Mouse (Mus musculus): ENCODE measurements around the gene Gm20388.

Gene Gm20388

DNA sequence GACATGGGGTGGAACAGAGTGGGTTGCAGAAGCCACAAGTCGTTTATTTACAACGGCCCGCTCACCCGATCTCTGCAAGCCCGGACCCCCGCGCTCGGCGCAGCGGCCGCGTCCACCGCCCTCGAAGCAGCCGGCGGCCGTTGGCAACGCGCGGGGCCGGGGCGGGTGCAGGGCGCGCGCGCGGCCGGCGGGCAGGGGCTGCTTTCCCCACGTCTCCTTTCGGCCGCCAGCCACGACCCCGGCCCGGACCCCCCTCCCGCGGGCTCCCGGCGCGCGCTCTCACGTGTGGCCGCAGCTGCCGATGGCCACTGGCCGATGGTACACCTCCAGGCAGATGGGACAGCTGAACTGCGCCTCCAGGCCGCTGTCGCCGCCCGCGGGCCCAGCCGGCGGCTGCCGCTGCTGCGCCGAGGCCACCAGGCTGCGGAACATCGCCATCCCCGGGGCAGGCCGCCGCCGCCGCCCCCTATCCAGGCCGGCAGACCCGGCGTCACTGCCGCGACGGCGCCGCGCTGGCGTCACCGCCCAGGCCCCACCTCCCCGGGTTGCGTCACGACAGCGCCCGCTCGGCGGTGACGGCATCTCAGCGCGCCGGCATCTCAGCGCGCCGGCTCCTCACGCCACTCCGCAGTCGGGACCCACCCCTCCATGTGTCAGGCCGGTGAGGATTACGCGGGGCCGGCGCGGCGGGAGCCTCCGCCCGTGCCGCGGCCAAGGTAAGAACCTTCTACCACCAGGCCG lies 2565.1 kb downstream of the Gm20388 start, which contains the start of the genes Rnf166 and Ctu2:
Rnf166 (minus strand) TSS at position 485 of the 741 bp plus-strand sequence.
Ctu2 (plus strand) TSS at position 564 of the 741 bp plus-strand sequence.
- peak; percentile 85 to 93 for DNase-seq (ENCODE audit: low spot score in 2 of 2)

DNA sequence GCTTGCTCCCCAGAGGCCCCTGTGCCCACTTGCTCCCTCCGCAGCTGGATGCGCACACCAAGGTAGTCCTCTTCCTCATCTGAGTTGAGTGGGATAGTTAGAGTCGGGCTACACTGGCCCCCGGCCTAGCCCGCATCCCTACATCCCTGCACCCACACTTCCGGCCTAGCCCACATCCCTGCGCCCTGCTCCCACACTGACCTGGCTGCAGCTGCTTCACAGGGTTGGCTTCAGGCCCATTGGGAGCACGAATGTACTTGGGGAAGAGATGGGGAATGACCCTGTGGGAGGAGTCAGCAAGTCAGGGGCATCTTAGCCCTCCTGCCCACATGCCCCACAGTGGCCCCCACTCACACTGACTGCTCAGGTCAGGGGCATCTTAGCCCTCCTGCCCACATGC lies 2571.8 kb downstream of the Gm20388 start:
- no peak for DNase-seq (ENCODE audit: low spot score in 2 of 2)

DNA sequence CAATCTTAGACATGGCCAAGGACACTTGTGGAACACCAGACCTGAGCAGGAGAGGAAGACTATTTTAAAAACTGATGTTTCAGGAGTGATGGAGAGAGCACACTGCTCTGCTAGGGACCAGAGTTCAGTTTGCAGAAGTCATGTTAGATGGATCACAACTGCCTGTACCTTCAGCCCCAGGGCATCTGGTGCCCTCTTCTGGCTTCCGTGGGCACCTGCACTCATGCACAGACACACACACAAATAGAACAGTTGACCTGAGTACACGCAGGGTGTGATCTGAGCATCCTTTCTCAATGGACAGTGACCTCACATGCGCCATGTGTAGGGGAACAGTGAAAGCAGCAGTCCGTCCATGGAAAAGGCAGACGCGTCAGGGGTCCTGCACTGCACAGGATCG lies 2573.2 kb downstream of the Gm20388 start:
- DNase-seq (ENCODE audit: low spot score in 2 of 2) = no peak

DNA sequence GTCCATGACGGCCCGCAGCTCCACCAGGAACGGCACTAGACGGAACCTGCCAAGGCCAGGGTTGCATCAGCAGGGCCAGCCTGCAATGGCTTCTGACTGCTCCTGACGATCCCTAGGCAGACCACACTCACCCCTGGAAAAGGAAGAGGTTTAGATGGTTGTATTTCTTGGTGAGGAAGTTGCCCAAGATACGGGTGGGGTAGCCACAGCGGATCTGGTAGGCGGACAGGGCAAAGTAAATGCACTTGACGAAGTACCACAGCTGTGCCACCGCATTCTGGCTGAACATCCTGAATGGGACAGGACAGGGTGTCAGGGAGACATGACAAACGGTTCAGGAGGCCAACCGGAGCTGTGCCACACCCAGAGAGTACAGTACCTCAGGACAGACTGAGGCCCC lies 2574.2 kb downstream of the Gm20388 start:
- no peak for DNase-seq (ENCODE audit: low spot score in 2 of 2)

DNA sequence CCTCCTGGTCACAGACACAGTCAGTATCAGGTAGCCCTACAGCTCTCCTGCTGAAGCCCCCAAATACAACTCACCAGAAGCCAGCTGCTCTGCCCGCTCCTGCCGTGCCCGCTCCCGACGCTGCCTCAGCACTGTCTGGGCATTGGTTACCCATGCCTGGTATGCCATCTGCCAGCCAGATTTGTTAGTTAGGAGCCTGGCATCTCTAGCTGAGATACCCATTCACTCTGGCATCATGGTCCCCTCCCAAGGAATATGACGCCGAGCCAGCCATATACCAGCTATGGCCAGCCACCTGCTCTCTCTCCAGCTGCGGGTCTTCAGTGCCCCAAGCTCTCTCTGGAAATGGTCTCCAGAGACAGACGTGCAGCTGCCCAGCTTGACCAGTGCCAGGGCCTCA lies 2577.7 kb downstream of the Gm20388 start:
- DNase-seq (ENCODE audit: low spot score in 2 of 2) = no peak

DNA sequence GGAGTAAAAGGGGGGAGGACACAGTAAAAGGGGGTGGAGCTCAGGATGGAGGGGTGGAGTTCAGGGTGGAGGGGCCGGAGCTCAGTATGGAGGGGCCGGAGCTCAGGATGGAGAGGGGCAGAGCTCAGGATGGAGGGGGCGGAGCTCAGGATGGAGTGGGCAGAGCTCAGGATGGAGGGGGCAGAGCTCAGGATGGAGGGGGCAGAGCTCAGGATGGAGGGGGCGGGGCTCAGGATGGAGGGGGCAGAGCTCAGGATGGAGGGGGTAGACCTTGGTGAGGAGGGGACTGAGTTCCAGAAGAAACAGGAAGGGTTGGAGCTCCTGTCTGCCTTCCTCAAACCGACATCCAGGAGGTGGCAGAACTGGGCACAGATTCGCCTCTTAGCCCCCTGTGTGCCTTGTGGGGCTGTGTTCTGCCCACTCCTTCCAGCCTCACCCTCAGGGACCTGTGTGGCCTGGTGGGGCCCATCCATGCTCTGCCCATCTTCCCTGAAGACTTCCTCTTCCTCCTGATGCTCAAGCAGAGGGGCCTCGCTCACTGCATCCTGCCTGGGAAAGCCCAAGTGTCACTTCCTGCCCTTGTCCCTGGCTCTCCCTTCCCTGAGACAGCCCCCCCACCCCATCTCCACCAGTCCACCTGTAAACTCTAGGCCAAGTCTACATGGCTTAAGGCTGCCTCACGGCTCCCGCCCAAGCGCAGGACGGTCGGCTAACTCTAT lies 2586.5 kb downstream of the Gm20388 start:
- no peak for DNase-seq (ENCODE audit: low spot score in 2 of 2)

DNA sequence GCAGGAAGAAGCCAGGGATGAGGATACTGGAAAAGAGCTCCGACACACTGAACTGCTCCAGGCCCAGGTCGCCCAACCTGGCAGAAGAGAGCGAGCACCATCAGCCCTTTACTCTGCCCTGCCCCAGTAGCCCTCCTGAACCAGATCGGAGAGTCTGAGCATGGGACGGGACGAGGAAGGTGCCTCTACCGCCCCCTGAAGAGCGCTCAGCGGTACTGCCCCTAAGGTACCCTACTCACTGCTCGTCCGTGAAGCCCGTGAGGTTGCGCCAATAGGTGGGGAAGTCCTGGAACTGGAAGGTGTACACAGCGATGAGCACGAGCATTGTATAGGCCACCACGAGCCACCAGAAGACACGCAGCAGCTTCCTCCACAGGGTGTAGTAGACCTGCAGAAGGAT lies 2587.3 kb downstream of the Gm20388 start:
- no peak for DNase-seq (ENCODE audit: low spot score in 2 of 2)

DNA sequence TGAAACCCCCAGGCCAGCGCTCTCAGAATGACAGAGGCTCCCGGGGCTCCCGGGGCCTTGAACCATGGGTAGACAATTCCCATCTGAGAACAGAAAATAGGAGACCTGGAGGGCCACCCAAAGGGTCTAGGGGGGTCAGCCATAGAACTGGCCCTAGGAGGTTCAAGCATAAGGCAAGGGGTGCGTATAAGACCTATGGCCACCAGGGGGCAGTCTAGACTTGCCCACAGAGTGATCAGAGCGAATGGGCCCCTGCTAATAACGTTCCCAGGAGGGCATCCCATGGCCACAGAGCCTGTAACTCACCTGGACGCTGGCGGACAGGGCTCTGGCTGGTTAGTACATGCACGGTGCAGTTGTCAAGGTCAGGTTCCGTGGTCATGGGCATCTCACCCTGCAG lies 2590.2 kb downstream of the Gm20388 start:
- DNase-seq (ENCODE audit: low spot score in 2 of 2) = peak; percentile 60 to 82

DNA sequence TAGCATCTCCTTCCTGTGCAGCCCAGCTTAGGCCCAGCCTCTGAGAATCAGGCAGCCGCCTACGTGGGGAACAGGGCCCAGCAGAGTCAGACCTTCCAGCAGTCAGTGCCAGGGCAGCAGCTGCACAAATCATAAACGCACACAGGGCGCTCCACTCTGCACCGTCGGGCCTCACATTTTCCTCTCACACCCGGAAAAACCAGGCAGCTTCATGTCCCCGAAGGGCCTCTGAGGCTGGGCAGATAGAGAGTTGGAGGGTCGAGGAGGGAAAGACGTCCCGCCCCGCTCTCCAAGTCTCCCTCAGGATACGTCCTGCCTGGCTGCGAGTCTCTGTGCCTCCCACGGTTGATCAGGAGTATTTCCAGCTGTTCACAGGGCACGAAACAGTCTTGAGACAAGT lies 2600.9 kb downstream of the Gm20388 start:
- DNase-seq (ENCODE audit: low spot score in 2 of 2) = no peak

DNA sequence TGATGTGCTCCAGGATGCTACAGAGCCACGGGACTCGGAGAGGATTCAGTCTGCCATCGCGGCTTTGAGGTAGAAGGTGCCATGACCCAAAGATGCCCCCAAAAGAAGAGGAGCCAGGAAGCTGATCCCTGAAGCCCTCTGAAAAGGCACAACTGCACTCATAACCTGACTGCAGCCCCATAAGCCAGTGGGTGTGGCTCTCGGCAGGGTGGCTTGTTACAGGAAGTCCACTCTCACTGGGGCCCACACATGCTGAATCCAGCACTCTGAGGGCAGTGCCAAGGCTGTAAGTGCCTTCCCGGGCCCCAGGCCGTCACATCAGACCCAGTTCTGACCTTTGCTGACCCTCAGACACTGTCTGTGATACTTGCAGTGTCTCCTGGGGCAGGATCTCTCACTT lies 2601.8 kb downstream of the Gm20388 start:
- DNase-seq (ENCODE audit: low spot score in 2 of 2) = no peak

DNA sequence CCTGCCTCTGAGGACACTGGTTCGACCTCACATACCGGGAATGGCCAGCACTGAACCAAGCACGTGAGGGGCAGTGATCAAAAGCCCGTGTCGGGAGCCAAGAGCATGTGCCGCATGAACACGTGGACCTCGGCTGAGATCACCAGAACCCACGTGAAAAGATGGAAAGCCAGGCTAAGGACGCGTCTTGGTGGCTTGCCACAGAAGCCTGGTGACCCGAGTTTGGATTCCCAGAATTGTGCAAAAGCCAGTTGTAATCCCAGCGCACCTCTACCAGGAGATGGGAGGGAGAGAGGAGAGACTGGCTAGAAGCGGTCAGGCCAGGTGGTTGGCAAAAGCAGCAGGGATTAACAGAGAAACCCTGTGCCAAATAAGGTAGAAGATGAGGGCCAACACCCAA lies 2605.1 kb downstream of the Gm20388 start:
- DNase-seq (ENCODE audit: low spot score in 2 of 2) = no peak

DNA sequence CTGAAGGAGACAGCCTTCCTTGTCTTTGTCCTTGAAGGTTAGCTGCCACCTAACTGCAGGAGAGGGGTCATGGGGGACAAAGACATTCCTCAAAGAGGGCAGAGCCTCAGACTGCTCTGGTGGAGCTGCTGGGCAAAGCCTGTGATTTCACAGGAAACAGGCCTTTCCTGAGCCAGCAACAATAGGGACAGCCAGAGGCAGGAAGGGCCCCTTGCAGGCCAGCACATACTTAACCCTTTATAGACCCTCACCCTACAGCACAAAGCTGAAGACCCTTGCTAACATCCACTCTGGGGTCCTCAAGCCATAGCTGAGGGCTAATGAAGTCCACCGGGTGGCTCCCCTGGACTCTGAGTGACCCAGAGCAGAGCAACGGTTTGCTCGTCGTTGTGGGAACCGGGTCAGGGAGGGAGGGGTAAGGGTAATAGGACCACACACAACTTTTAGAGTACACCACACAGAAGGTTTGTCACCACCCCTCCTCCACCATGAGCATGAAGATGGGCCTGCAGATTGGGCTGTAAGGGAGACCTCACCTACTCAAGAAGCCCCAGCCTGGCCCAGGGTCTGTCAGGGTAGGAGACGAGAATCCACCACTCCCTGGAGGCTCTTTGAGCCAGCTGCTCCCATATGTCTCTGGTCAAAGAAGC lies 2607.0 kb downstream of the Gm20388 start:
- no peak for DNase-seq (ENCODE audit: low spot score in 2 of 2)

DNA sequence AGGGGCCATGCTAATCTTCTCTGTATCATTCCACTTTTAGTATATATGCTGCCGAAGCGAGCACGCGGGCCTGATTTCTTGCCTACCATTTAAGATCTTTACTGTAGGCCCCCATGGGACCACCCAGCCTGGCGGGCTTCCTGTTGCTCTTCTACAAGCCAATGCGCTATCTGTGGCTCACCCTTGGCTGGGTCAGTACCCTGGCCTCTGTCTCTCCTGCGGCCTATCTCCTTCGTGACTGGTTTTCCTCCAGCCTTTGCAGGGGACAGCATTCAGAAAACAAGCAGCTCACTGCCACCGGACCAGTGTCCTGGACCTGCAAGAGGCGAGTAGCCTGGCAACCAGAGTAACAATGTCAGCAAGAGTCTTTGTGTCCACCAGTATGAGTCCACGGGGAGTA lies 2610.0 kb downstream of the Gm20388 start:
- DNase-seq (ENCODE audit: low spot score in 2 of 2) = no peak

DNA sequence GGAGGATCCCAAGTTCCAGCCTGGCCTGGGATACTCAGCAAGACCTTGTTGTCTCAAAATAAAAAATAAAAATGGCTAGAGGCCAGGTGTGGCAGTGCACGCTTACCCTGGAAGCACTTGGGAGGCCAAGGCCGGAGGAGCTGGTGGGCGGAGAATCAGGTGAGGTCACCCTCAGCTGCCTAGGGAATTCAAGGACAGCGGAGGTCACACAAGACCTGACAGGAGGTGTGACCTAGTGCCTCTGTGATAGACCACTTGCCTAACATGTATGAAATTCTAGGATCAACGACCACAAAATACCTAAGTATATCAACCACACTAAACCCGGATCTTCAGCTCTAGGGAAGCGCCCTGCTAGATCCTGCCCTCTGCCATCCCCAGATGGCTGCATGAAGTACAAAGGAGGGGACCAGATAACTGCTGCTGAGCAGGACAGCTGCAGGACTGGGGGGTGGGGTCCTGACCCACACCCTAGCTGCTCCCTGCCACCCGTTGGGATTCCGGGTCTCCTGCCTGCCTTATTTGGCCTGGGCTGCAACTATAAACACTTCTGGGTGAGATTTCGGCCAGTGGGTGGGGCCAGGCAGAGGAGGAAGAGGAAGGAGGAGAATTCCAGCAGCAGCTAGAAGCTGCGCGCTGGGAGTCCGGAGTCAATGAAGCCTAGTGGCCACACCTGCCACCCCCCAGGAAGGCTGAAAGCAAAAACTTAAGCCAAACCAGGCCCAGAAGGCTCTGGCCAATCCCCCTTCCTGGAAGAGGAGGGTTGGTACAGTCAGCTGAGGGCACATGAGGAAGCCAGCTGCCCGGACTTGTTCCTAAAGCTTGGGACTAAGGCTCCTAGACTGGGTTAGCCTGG lies 2612.4 kb downstream of the Gm20388 start:
- DNase-seq (ENCODE audit: low spot score in 2 of 2) = no peak

DNA sequence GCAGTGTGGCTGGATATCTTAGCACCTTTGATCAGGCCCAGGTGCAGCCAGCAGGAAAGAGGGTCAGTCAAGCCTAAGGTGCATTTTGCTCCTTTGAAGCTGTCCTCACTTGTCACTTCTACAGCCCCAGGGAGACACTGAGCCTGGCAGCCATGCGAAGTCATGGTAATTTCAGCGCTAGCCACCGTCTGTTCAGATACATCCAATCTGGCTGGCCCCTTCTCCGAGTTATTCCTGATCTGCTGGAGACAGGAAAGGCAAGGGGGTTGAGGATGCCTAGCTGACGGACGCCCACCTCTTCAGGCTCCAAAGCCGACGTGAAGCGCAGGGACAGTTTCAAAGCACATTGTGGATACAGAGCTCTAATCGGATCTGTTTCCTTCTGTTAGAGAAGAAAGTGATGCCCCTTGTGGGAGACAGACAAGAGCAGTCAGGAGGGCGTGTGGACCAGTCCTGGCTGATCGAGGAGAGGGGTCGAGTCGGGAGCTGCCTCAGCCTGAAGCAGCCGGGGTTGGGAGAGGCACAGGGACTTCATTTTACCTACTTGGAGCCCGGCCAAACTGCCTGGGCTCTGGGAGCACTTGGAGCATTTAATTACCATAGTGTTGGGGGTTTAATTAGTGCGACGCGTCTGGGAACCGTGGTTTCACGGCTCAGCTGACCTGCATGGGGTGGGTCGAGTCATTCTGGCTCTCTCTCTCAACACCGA lies 2613.2 kb downstream of the Gm20388 start:
- no peak for DNase-seq (ENCODE audit: low spot score in 2 of 2)

DNA sequence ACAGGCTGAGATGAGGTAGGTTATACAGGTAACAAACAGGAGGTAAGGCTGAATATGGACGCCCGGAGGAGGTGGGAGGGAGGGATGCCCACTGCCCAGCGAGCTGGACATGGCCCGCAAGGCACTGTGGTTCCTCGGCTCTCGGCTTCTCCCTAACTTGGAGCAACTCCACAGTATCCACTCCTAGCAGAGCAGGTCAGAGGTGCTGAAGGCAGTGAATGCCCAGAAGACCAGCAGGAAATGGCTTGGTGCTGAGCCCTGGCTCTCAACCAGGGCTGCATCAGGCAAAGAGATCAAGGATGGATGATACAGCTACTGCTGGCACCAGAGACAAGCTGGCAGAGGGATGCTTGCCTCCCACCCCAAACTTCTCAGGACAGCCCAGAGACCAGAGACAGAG lies 2613.9 kb downstream of the Gm20388 start:
- DNase-seq (ENCODE audit: low spot score in 2 of 2) = no peak

DNA sequence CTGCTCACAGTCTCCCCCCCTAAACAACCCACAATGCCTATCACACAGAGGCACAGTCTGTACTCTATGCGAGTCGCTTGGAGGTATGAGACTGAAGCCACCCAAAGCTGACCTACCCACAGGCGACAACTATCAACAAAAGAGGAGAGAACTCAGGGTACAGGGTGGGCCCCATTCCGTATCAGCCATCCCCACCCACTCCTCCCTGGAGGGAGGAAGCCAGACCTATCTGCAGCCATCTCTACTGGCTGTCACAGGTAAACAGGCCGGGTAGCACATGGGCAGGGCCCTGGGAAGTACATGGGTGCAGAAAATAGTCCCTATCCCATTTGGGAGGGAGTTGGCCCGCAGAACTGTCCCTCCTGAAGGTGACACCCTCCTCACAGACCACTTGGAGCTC lies 2614.4 kb downstream of the Gm20388 start:
- DNase-seq (ENCODE audit: low spot score in 2 of 2) = no peak

DNA sequence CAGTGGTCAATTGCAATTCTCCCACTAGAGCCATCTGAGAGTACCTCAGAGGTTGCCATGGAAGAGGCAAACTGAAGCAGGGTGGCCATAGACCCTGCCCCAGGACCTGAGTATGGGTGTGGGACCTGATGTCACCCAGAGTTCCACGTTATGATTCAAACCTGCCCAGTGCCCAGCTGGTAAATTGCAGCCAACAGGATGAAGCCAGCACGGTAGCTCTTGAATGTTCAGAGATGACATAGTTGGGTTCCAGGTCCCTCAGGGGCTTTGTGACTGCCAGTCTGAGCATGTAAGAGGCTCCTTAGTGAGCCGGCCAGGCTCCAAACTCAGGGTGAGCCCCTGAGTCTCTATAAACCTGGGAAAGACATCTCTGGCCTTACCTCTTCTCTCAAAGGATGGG lies 2615.4 kb downstream of the Gm20388 start:
- no peak for DNase-seq (ENCODE audit: low spot score in 2 of 2)

DNA sequence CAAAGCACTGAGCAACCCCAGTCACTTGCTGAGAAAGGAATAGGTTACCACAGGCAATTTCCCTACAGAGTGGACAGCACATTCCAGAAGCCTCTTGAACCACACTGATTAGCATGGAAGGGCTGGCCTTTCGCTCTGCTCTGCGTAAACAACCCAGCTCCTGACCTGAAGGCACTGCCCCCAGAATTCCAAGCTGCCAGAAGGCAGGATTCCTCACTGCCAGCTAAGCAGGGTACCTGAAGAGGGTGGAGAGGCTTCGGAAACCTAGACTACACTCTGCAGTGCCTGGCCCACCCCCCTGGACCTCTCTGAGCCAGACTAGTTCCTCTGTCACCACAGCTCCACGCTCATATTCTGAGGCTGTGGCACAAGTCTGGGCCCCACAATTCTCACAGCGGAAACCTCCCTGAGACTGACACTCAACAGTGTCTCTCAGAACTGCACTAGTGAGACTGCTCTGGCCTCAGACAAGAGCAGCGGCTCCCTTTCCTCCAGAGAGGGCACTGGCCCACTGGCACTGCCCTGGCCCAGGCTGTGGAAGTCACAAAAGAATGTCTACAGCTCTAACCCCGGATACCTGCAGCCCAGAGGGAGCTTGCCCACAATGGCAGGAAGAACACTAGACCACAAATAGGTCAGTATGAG lies 2616.0 kb downstream of the Gm20388 start:
- no peak for DNase-seq (ENCODE audit: low spot score in 2 of 2)

DNA sequence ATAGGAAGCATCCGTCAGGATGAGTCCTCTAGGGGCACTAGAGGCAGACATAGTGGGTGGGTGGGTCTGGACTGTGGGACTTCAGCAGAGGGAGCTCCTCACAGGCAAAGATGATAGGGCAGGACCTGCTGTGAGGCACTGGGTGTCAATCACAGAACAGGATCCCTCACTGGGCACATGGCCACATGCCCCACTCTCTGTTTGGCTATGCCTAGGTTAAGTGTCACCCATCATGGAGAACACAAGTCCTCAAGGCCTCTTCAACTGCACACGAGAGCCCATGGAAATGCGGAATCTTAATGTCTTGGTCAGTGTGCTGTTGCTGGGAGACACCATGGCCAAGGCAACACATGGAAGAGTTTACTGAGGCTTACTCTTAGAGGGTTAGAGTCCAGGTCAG lies 2617.3 kb downstream of the Gm20388 start:
- DNase-seq (ENCODE audit: low spot score in 2 of 2) = no peak

DNA sequence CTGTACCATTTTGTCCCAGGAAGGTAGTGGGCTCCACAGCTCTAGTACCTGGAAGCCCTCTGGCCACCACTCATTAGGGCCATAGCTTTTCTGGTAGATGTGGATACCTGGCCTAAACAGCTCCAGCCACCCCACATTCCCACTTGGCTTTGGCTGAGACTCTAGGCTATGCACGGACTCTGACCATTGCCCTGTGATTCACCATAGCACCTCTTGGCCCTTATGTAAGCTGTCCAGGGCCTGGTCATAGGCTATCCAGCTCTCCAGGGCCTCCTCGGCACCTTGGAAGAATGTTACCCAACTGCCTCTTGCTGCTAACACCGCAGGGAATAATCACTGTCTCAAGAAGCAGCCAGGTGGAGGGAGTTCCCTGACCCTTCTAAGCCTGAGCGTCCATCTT lies 2618.5 kb downstream of the Gm20388 start:
- no peak for DNase-seq (ENCODE audit: low spot score in 2 of 2)
